Mouse (Mus musculus): ENCODE measurements around the gene Clec9a. TPM values are rescaled to one million over a fixed set of nuclear protein-coding genes. Genes with fewer than 3 reads are reported as not detected.

Clec9a gene
- 0.28 and 0.33 TPM in 2 replicates for polyA plus RNA-seq (2012; rRNA removed)

GRCm38 (mm10) chr6:129408562-129408961 lies at the start of gene Clec9a:
Gene Clec9a (plus strand): TSS chr6:129408862.
- DNase-seq (ENCODE audit: low read depth): no peak
- TF ChIP-seq CTCF (IDR thresholded peaks at IDR 0.05; ENCODE audit: borderline replicate concordance, extremely low read depth, insufficient read depth, insufficient read length) (no peak), POLR2A (IDR thresholded peaks at IDR 0.05; ENCODE audit: borderline replicate concordance, extremely low read depth, insufficient read depth, insufficient read length, poor library complexity, severe bottlenecking) (no peak)

GRCm38 (mm10) chr6:129359515-129359914 lies 49.1 kb upstream of the Clec9a start:
- TF ChIP-seq POLR2A (IDR thresholded peaks at IDR 0.05; ENCODE audit: borderline replicate concordance, extremely low read depth, insufficient read depth, insufficient read length, poor library complexity, severe bottlenecking) (no peak), CTCF (IDR thresholded peaks at IDR 0.05; ENCODE audit: borderline replicate concordance, extremely low read depth, insufficient read depth, insufficient read length) (no peak)
- DNase-seq (ENCODE audit: low read depth): no peak

GRCm38 (mm10) chr6:129363942-129364341 lies 44.7 kb upstream of the Clec9a start:
- DNase-seq (ENCODE audit: low read depth): no peak
- TF ChIP-seq CTCF (IDR thresholded peaks at IDR 0.05; ENCODE audit: borderline replicate concordance, extremely low read depth, insufficient read depth, insufficient read length) (no peak), POLR2A (IDR thresholded peaks at IDR 0.05; ENCODE audit: borderline replicate concordance, extremely low read depth, insufficient read depth, insufficient read length, poor library complexity, severe bottlenecking) (no peak)

GRCm38 (mm10) chr6:129365959-129366359 lies 42.7 kb upstream of the Clec9a start:
- TF ChIP-seq POLR2A (IDR thresholded peaks at IDR 0.05; ENCODE audit: borderline replicate concordance, extremely low read depth, insufficient read depth, insufficient read length, poor library complexity, severe bottlenecking): no peak
- peak; percentile 81; the same call in 1 of the 2 replicates for TF ChIP-seq CTCF (IDR thresholded peaks at IDR 0.05; ENCODE audit: borderline replicate concordance, extremely low read depth, insufficient read depth, insufficient read length)

GRCm38 (mm10) chr6:129369374-129370132 lies 39.1 kb upstream of the Clec9a start:
- no peak for DNase-seq (ENCODE audit: low read depth)
- no peak for TF ChIP-seq POLR2A (IDR thresholded peaks at IDR 0.05; ENCODE audit: borderline replicate concordance, extremely low read depth, insufficient read depth, insufficient read length, poor library complexity, severe bottlenecking)
- no peak for TF ChIP-seq CTCF (IDR thresholded peaks at IDR 0.05; ENCODE audit: borderline replicate concordance, extremely low read depth, insufficient read depth, insufficient read length)

More at GRCm38 (mm10) chr6:129365959-129366359, 42.7 kb upstream of the Clec9a start:
- peak; percentile 87 for DNase-seq (ENCODE audit: low read depth)

GRCm38 (mm10) chr6:129374937-129375471 lies 33.7 kb upstream of the Clec9a start:
- TF ChIP-seq CTCF (IDR thresholded peaks at IDR 0.05; ENCODE audit: borderline replicate concordance, extremely low read depth, insufficient read depth, insufficient read length) (no peak), POLR2A (IDR thresholded peaks at IDR 0.05; ENCODE audit: borderline replicate concordance, extremely low read depth, insufficient read depth, insufficient read length, poor library complexity, severe bottlenecking) (no peak)
- DNase-seq (ENCODE audit: low read depth): no peak

- DNase-seq (ENCODE audit: low read depth): no peak
- no peak for TF ChIP-seq CTCF (IDR thresholded peaks at IDR 0.05; ENCODE audit: borderline replicate concordance, extremely low read depth, insufficient read depth, insufficient read length)
- TF ChIP-seq POLR2A (IDR thresholded peaks at IDR 0.05; ENCODE audit: borderline replicate concordance, extremely low read depth, insufficient read depth, insufficient read length, poor library complexity, severe bottlenecking): no peak
Measured at GRCm38 (mm10) chr6:129380454-129380853, 28.2 kb upstream of the Clec9a start.

- no peak for DNase-seq (ENCODE audit: low read depth)
- TF ChIP-seq POLR2A (IDR thresholded peaks at IDR 0.05; ENCODE audit: borderline replicate concordance, extremely low read depth, insufficient read depth, insufficient read length, poor library complexity, severe bottlenecking) (no peak), CTCF (IDR thresholded peaks at IDR 0.05; ENCODE audit: borderline replicate concordance, extremely low read depth, insufficient read depth, insufficient read length) (no peak)
Measured at GRCm38 (mm10) chr6:129381736-129382135, 26.9 kb upstream of the Clec9a start.

GRCm38 (mm10) chr6:129383466-129383865 lies 25.2 kb upstream of the Clec9a start:
- no peak for TF ChIP-seq CTCF (IDR thresholded peaks at IDR 0.05; ENCODE audit: borderline replicate concordance, extremely low read depth, insufficient read depth, insufficient read length)
- no peak for TF ChIP-seq POLR2A (IDR thresholded peaks at IDR 0.05; ENCODE audit: borderline replicate concordance, extremely low read depth, insufficient read depth, insufficient read length, poor library complexity, severe bottlenecking)
- no peak for DNase-seq (ENCODE audit: low read depth)

- DNase-seq (ENCODE audit: low read depth): peak; percentile 19
- no peak for TF ChIP-seq POLR2A (IDR thresholded peaks at IDR 0.05; ENCODE audit: borderline replicate concordance, extremely low read depth, insufficient read depth, insufficient read length, poor library complexity, severe bottlenecking)
- no peak for TF ChIP-seq CTCF (IDR thresholded peaks at IDR 0.05; ENCODE audit: borderline replicate concordance, extremely low read depth, insufficient read depth, insufficient read length)
Measured at GRCm38 (mm10) chr6:129385000-129385399, 23.7 kb upstream of the Clec9a start.

- TF ChIP-seq CTCF (IDR thresholded peaks at IDR 0.05; ENCODE audit: borderline replicate concordance, extremely low read depth, insufficient read depth, insufficient read length) (no peak), POLR2A (IDR thresholded peaks at IDR 0.05; ENCODE audit: borderline replicate concordance, extremely low read depth, insufficient read depth, insufficient read length, poor library complexity, severe bottlenecking) (no peak)
Measured at GRCm38 (mm10) chr6:129385774-129386173, 22.9 kb upstream of the Clec9a start, which contains the start of gene Clec12b. Gene Clec12b (minus strand): TSS chr6:129385874.

More at GRCm38 (mm10) chr6:129385774-129386173, 22.9 kb upstream of the Clec9a start, which contains the start of gene Clec12b:
- DNase-seq (ENCODE audit: low read depth): no peak
